Mouse (Mus musculus): ENCODE results near the gene Prkd1.

Gene Prkd1

DNA sequence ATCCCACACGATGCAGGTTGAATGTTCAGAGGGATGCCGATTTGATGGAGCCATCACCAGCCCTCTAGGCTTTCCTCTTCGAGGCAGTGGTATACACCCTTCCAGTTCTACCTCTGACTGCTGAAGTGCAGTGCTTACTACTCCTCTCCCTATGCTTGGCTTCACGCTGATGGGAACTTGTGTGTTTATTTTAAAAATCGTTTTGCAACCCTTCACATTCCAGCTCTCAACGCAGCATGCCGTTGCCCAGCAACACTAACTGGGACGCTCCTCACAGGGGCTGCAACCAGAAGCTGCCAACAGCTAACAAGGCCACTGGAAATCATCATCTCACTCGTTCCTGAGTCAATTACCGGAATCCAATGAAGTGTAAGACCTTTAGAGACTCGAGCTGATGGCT lies 296.5 kb downstream of the Prkd1 start:
- DNase-seq (ENCODE audit: low spot score in 2 of 2), result peak in 1 of 2 experiments; percentile 17

DNA sequence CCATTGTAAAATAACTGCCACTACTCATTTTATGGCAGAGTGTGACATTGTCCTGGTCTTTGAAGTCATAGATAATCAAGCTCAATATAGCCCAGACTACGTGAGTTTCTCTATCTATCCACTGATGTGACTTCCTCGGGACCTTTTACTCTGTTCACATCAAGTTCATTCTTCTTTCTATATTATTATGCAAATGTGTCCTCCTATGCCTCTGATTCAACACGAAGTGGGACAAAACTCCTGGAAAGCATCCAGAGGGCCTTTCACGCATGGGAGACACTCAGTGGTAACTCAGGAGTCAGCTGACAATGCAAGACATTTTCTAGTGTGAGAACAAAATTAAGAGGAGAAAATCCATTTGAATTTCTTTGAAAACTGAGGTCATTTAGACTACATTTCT lies 315.7 kb downstream of the Prkd1 start:
- no peak for DNase-seq (ENCODE audit: low spot score in 2 of 2)

DNA sequence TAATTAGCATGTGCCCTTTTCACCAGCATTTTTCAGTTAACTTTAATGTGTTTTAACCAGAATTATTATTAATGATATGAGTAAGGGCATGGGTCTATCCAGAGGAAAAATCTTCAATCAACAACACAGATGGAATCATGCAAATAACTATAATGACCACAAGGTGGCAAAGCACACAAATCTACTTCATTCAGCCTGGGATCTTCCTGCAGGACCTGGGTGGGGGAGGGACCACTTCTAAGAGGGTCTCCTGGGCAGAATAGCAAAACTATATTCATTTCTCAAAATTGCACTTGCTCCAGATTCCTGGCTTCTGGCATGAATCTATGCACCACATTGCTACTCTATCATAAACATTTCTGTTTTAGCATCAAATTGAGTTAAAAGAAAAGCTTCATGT lies 334.3 kb downstream of the Prkd1 start:
- no peak for DNase-seq (ENCODE audit: low spot score in 2 of 2)

DNA sequence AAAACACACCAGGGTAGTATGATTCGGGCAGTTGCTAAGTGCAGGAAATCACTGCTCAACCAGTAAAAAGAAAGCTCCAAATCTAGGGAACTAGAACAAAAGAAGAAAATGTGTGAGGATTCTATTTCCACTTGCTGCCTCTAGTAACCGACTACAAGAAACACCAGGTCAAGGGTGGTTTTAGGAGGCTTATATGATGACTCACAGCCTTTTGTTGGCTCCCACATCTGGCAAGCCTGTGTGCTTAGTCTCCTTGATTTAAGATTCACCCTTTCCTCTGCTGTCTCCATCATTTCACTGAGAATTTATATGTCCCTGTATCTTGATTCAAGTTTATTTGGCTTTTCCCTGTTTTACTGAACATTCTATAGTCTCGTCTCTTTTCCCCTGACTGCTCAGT lies 339.6 kb downstream of the Prkd1 start:
- DNase-seq (ENCODE audit: low spot score in 2 of 2), result no peak

DNA sequence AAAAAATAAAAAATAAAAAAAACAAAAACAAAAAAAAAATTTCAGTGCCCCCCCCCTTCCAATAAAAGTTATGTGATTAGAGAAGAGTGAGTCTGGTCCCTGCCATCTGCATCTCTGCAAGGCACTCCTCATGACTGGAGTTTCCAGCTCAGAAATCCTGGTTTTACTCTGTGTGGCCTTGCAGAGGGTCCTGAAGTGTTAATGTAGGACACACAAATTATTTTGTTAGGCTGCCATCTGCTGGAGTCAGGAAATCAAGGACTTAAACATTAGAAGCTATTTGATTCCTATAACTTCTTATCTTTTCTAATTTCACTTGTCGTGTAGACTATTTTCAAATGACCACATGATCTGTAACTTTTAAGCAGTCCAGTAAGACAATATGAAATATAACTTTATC lies 347.6 kb downstream of the Prkd1 start:
- DNase-seq (ENCODE audit: low spot score in 2 of 2), result no peak

DNA sequence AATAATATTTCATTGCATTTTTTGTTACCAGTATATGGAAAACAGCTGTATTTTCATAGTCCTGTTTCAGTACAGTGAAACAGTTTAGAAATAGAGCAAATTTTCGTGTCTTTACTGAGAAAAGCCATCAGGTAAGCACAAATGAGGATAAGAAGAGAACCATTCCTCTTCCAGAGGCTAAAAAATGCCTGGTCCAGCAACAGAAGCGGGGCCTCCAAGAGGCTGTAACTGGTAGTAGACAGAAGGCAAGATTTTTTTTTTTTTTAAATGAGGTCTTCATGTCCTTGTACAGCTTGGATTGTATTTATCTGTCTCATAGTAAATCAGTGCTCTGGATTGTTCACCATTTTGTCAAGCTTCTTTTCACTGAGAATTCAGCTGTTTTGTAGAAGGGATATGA lies 352.8 kb downstream of the Prkd1 start:
- DNase-seq (ENCODE audit: low spot score in 2 of 2), result no peak

DNA sequence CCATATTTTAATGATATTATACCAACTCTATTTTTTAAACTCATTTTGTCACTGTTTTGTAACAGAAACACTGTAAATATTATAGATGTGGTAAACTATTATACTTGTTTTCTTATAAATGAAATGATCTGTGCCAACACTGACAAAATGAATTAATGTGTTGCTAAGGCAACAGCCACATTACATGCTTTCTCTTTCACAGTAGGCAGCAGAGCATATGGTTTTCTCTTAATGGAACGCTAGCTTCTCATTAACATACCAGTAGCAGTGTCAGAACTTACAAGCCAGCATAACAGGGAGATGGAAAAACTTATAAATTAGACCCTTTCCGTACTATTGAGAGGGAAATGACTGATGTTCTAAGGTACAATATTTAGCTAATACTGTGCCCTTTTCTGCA lies 353.3 kb downstream of the Prkd1 start:
- DNase-seq (ENCODE audit: low spot score in 2 of 2), result no peak

DNA sequence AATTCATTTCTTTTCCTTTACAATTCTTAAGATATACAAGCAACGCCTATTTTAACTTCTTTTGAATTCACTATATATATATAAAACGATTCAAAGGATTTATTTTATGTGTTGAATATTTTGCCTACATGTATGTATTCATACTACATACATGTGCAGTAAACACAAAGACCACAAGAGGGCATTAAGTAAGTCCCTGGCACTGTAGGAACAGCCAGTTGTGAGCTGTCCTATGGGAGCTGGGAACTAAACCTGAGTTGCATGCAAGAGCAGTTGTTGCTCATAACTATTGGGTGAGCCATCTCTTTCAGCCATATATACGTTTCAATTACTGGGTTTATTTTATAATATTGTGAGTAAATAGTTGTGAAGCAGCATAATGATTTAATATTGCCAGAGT lies 356.1 kb downstream of the Prkd1 start:
- DNase-seq (ENCODE audit: low spot score in 2 of 2), result no peak

Measured in frontal cortex, postnatal 25 days (tissue).